Mouse (Mus musculus): ENCODE measurements around the gene Dph6.

DNA sequence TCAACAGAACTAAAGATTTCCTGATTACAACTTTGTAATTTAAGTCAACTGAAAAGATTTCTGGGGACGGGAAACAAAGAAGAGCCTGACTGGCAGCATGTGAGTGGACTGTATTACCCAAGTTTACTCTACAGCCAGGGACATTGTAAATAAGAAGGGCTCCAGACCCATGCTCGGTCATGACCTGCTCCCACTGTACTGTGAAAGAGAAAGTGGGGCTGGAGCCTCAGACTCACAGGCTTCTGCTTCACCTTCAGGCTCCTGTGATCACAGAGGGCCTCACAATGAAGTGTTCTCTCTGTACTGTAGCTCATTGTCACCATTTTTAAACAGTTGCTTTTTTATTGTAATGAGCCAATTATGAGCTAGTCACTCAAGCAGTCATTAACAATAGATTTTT is 44.7 kb downstream of the Dph6 start:
- TF ChIP-seq POLR2A (IDR thresholded peaks at IDR 0.05; ENCODE audit: extremely low read depth, insufficient read depth, low read length) (no peak), CTCF (IDR thresholded peaks at IDR 0.05; ENCODE audit: extremely low read depth, insufficient read depth, low read length) (no peak)

All from cortical plate, adult 2 months (tissue).